Mouse (Mus musculus) CH12F3 (cell line): ENCODE data around the gene Mydgf.

Source experiments
- in situ Hi-C: fragments of 300-500 bp; cut with MboI; formaldehyde crosslinking; loops from 2 replicates; pipeline ENCODE4 v1.14.3; 2020; ENCODE audit warnings: low sequenced_read_pairs

Mydgf gene

DNA sequence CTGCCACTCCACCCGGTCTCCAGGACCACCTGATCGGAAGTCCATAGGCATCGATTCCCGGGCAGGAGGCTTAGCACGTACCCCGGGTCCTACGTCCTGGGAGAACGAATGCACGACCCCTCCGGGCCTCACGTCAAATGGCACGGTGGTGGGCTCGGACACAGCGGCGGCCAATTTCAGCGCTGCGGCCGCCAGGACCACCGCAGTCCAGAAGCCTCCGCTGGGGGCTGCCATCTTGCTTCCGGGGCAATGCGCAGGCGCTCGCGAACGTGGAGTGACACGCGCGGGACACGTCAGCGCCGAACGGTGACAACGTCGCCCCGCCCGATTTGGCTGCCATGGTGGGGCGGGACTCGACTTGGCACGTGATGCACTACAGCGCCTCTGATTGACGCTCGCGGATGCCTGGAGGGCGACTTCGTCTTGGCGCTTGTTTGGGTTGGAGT, at the start of gene Mydgf:
Gene Mydgf (minus strand): TSS at position 263 of the 446 bp plus-strand sequence.
- in situ Hi-C loops, result no loop called here

DNA sequence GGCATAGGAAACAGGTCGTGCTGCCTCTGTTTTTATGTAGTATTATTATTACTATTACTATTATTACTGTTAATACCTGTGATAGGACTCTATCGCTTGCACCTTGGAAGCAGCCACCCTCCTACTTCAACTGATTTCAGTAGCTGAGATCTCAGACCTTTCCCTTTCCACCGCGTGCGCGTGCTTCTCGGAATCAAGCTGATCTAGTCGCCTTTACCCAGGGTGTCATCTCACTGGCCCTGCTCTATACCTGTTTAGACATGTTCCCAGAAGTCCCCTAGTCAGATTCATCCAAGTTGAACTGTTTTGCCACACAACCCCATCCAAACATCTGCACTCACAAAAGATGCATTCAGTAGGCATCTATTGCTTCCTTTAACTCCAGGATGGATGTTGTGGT, 49.7 kb upstream of the Mydgf start:
- in situ Hi-C loops, result no loop called here

DNA sequence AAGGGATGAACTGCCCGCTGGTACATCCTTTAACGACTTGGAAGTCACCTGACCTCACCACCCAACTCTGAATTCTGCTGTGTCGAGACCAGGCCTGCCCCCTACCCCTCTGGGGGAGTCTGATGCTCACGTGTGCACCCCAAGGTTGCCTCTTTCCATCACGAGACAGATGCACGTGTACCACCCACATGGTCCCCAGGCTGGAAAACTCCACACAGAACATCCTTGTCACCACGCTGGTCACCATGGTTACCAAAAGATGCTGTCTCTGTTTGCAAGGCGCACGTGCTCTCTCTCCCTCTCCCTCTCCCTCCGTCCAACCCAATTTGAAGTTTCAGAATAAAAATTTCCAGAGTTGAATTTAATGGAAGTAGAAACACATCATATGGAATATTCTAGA, 46.2 kb upstream of the Mydgf start:
- in situ Hi-C loops, result no loop called here

DNA sequence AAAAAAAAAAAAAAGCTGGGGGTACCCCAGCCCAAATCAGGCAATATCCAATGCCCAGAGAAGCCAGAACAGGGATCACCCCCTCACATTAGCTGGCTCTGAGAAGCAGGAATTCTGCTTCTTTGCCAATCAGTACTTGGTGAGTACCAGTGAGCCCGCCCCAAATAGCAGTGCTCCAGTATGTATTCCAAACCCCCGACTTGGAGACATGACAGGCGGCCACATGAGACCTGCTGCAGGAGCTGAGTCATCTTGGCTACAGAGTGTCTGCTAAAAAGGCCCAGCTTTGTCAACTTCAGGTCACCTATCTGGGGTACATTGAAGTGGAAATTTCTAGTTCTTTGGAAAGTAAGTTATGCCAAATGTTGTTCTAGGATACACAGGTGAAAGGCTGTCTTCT, 42.8 kb upstream of the Mydgf start:
- in situ Hi-C loops, result no loop called here

DNA sequence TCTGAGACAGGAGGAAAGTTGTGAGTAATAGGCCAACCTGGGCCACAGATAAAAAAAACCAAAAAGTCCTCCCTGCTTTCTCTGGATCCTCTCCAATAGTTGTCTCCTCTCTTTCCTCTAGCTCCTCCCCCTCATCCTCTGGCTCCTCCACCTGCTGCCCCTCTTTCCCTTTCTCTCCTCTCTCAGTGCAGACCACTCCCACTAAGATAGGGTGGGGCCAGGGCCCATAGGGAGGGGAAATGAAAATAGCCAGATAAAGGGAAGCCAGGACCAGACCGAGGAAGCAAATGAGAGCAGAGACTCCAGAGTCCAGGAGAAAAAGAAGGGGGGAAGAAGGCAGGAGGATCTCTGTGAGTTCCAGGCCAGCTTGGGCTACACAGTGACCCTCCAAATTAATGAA, 41.2 kb upstream of the Mydgf start:
- in situ Hi-C loops, result no loop called here

DNA sequence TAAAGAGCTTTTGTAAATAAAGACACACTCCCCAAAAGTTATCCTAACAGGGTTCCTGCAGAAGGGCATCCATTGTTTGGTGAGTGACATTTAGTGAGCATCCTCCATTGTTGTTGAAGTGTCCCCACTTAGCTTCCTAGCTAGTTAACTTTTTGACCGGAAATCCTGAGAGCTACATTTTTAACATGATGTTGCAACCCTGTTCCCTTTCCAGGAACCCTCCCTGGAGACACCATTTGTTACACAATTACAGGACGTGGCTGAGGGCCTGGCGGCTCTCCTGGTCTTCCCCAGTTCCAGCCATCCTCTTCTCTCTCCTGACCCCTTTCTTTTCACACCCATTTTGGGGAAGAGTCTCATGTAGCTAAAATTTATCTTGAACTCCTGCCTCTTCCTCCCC, 36.1 kb upstream of the Mydgf start:
- in situ Hi-C loops, result no loop called here

DNA sequence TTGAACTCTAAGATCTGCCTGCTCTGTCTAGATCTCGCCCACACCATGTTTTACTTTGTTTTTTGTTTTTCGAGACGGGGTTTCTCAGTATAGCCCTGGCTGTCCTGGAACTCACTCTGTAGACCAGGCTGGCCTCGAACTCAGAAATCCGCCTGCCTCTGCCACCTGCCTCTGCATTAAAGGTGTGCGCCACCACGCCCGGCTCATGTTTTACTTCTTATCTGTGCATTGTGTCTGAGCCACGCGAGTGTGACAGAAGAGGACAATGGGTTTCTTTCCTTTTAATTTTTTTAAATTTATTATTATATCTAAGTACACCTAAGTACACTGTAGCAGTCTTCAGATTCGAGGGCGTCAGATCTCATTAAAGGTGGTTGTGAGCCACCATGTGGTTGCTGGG, 35.5 kb upstream of the Mydgf start:
- in situ Hi-C loops, result no loop called here

DNA sequence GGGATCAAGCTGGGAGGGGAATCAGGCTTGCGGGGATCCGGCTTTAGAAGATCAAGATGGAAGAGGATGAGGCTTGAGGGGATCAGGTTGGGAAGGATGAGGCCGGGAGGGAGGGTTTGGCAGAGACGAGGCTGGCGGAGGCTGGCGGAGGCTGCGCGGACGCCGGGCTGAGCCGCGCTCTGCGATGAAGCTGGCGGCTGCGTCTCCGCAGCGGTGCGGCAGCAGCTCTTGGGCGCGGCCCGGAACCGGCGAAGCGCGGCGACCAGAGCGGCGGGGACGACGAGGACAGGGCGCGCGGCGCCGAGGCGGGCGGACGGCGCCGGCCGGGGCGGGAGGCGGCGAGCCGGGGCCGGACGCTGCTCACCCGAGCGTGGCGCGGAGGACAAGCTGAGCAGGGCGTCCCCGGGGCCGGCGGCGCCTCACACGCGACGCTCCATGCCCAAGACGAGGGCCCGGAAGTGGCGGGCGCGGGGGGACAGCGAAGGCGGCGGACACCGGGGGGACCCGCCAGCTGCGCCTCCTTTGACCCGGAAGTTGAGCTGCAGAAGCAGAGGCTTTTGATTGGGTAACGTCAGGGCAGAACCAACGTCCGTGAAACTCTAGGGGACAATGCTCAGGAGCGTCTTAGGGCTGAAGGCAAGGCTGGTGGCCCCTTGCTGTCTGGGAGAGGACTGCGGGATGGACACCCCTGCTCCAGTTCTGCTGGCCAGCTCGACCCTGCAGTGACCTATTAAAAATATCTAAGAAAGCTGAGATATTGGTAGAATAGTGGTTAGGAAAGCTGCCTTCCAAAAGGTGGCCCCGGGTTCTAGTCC, 34.9 kb upstream of the Mydgf start, which contains the start of gene Dpp9:
Gene Dpp9 (minus strand): TSS at position 529 of the 815 bp plus-strand sequence.
- in situ Hi-C loops, result no loop called here

DNA sequence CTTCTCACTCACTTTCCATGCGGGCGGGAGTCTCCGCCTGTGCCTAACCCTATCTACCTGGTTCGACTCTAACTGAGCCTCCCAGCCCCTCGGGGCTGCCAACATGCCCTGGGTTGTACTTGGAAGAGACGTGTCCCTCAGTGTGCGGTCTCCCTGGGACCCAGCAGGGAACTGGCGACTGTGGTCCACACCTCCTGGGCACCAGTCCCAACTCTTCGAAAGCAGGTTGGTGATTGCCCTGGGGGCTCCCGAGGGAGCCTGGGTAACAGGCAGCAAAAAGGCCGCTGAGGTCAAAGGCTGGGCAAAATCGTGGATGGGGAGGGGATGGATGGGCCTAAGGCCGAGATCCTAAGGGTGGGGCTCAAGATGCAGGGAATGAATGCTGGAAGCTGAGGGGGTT, 34.0 kb upstream of the Mydgf start:
- in situ Hi-C loops, result no loop called here

DNA sequence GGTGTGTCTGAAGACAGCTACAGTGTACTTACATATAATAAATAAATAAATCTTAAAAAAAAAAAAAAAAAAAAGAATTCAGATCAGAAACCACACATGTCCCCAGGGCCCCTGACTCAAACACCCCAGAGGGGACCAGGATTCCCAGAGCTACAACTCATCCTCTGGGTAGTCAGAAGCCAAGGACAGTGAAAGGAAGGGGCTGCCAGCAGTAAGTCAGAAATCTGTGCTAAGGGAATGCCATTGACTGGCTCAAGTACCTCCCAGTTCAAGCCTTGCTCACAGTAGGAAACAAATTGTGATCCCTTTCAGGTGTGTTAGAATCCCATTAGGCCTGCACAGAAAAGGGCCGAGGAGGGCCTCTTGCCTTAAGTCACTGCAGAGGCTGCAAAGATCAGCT, 30.5 kb upstream of the Mydgf start:
- in situ Hi-C loops, result no loop called here

DNA sequence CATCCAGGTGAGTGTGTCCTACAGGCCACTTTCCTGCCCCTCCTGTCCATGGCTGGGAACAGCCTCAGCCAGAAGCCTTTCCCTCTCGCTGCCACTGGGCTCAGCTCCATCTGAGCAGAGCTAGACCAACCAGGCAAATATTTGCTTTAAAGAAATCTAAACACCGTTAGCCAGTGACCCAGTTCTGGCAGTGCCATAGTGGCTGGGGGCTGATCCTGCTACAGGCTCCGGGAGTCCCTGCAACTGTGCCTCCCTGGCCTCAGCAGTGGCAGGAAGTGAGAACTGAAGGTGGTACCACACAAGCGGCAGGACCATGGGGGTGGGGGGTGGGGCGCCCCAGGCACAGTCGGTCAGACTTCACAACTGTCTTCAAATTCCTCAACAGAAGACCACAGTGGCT, 29.0 kb upstream of the Mydgf start:
- in situ Hi-C loops, result no loop called here

DNA sequence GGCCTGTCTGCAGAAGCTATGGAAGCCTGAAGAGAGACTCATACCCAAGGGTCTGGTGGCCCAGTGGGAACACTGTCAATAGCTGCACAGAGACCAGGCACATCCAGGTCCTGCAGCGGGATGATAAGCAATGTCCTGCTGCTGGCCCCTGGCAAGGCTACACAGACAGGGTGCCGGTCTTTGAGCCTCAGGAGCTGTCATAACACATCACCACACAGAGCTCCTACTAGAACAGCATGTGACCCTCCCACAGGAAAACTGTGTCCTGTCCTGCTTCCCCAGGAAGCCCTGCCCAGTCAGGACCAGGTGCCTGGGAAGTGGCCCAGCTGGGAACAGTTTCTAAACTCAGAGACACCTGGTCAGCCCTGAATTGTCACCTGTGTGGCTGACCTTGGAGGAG, 27.4 kb upstream of the Mydgf start:
- in situ Hi-C loops, result no loop called here

DNA sequence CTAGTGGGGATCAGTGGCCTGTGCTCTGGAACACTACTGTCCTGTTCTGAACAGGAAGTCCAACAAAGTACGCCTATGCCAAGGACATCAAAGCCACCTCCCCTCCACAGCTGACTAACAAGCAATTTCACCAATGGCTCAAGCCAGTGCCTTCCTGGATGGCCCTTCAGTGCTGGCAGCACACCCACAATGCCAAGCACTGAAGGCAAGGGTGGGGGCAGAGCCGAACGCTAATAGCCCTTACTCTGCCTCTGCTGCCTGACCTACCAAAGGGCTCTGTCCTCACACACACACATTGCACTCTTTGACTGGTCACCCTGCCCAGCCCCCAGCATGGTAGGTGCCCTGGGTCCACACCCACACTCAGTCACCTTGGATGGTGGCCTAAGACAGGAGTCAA, 25.1 kb upstream of the Mydgf start:
- in situ Hi-C loops, result no loop called here

DNA sequence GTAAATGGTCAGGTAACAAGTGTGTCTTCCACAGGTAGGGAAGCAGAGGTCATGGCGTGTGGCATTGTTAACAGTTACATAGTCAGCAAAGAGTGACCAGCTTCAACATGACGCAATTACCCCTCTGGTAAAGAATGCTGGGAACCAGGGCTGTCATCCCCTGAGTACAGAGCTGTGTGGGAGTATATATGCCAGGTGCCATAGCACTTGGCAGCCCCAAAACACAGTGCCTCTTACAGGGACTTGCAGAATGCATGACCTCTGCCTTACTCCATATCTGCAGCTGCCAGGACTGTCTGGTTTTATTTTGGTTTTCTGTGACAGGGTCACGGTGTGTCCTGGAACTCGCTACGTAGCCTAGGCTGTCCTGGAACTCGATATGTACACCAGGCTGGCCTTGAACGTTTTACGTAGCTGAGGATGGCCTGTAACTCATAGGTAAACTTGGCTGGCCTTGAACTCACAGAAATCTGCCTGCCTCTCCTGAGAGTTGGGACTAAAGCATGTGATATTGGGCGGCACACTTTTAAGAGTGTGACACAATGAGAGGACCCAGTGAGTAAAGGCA, 24.3 kb upstream of the Mydgf start:
- in situ Hi-C loops, result no loop called here

DNA sequence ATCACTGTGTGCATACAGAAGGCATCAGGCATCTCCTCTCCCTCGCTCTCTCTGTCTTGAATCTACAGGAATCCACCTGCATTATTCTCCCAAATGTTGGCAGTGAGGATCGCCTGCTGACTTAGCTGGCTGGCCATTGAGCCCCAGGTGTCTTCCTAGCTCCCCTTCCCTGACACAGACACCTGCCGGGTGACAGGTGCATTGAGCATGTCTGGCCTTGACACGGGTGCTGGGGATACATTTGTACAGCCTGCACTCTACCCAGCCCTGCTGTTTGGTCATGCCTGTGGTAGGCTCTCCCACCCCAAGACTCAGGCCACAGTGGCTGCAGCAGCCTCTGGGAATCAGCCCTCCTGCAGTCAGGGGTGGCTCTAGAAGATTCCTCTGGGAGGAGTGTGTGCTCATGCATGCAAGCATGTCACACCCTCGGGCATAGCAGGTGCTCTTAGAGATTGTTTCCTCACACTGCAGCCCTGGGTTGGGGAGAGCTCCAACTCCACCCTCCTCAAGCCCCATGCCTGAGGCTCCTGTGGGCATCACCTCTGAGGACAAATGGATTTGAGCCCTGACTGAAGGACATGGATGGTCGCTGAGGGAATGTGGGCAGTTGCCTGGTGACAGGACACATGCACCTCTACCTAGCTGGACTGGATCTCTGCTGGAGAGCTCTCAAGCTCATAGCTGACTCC, 23.4 kb upstream of the Mydgf start:
- in situ Hi-C loops, result no loop called here

DNA sequence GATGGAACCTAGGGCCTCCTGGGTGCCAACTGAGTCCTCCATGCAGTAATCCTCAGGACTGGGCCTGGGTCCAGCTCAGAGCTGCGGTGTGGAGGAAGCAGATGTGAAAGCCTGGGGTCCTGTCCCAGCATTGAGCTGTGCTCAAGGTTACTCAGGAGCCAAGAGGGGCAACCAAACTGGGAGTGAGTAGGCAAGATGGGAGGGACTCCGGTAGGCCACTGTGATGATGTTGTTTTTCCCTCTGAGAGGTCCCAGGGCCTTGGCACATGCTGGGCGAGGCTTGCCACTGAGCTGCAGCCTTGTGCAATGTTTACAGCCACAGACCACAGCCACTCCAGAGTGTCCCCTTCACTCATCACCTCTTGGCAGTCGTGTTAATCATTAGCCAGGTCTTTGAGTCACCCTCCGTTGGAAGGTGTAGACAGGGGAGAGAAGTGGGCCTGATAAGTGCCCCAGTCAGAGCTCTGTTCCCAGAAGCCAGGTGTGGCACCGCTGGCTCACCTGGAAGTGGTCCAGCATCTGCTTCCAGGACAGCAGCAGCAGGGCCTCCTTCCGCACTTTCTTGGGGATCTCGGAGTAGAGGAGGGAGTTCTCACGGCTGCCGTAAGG, 22.7 kb upstream of the Mydgf start:
- in situ Hi-C loops, result no loop called here

DNA sequence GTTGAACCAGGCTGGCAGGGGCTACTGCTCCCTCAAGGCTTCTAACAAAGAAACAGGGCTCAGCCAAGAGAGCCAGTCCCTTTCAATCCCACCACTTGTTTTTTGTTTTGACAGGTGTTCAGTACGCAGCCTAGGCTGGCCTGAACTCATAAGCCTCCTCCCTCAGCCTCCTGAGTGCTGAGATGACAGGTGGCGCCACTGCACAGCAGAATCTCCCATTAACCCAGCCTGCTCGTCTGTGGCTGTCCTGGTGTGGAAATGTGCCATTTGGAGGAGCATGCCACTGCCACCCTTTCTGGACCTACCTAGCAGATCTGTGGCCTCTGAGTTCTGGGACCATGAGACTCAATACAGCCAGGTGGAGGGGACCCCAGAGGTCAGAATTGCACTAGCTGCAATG, 20.0 kb upstream of the Mydgf start:
- in situ Hi-C loops, result no loop called here

DNA sequence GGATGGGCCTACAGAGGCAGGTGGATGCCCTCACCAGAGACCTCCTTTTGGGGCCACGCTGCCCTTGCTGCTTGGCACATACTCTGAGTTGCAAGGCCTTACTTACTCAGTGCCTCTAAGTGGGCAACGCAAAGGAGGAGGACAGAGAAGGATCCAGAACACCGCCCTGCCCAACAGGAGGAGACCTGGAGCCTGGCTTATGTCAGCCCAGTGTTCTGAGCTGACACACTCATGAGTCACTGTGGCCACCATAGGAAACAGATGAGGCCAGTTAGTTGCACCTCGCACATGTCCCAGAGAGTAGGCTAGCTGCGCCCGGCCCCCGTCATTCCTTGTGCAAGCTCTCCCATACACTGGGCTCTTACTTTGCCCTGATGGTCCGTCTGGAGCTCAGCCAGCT, 18.8 kb upstream of the Mydgf start:
- in situ Hi-C loops, result no loop called here

DNA sequence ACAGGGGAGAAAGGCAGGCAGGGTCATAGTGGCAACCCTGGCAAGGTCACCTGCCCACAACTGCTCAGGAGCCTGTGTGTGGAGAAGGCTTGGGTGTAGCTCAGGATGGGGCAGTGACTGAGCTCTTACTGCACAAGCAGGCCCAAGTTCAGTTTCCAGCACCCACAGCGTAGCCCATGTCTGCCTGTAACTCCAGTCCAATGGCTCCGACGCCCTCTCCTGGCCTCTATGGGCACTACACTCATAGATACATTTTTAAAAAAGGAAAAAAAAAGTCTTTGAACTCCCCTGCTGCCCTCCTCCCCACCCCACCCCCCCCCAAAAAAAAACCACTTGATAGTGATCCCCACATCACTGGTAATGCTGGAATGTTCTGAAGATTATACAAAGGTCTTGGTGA, 17.9 kb upstream of the Mydgf start:
- in situ Hi-C loops, result no loop called here

DNA sequence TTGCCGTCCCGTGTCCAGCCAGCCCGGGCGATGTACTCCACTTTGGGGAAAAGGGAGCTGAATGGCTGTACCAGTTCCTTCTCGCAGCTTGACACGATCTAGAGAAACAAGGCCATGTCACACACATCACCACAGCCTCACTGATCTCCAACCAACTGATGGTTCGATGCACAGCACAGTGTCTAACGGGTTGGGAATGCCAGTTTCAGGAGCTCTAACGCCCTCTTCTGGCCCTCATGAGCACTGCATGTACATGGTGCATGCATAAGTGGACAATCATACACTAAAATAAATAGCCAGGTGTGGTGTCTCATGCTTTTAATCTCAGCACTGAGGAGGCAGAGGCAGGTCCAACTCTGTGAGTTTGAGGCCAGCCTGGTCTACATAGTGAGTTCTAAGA, 16.9 kb upstream of the Mydgf start:
- in situ Hi-C loops, result no loop called here

DNA sequence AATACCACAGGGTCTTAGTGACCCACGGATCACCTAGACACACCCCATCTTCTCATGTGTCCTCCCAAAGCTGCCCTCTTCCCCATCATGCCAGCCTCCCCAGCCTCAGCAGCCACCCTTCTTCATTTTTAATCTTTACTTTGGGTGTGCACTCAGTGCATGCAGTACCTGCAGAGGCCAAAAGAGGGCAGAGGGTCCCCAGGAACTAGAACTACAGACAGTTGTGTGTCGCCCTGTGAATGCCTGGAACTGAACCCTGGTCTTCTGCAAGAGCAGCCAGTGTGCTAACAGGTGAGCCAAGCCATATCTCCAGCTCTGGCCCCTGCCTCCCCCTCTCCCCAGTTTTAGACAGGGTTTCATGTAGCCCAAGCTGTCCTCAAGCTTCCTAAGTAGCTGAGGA, 13.1 kb upstream of the Mydgf start:
- in situ Hi-C loops, result no loop called here

DNA sequence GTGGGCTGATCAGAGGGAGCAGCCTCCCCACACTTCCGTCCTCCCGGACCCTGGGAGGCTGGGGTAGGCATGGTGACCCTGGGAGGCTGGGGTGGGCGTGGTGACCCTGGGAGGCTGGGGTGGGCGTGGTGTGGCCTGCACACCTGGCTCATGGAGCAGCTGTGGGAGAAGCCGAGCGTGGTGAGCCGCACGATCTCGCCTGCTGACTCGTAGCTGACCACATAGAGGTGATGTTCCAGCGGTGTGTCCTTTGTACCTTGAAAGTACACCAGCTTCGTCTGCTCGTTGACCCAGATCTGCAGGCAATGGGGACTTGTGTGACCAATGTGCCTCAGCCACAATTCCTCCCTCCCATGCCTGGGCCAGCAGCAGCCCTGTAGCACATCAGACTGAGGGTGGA, 11.0 kb upstream of the Mydgf start:
- in situ Hi-C loops, result no loop called here
